Mouse (Mus musculus): Measurements from ENCODE around the gene Fam240a. TPM values are rescaled to one million over a fixed set of nuclear protein-coding genes. Genes with fewer than 3 reads are reported as not detected.

Gene Fam240a
- polyA plus RNA-seq, 1 experiment, result not detected

DNA sequence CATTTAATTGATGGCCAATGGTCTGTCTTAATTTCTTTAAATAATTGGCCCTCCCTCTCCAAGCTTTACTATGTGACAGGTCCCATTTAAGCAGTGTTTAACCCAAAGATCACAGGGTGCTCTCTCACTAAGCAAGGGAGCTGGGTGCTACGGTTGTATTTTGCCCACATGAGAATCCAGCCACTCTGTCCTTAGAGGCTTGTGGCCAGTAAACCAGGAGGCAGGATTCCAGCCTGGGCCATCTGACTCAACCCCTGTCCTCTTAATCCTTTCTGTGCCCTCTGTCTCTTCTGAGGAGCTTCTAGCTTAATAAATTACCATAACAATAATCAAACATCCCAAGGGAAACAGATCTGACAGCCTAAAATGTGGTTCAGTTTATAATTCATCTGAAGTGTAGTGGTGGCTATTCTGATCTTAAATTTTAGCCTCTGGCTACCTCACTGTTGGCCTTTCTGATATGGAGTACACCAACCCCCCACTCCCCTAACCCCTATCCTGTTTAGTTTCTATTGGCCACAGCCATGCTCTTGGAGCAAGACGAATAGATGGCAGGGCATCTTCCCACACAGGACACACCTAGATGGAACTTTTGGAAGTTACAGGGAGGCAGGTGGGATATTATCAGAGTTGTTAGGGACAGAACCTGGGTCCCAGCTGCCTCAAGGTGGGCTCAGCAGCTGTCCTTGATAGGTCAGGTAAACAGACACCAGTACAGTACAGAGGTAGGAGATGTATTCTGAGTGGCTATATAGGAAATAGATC lies 38.2 kb upstream of the Fam240a start:
- Histone ChIP-seq H3ac (ENCODE audit: control insufficient read depth, insufficient read length) (no peak overlapping the region), H3K4me3 (no peak overlapping the region), H3K4me2 (ENCODE audit: low read depth) (no peak overlapping the region), H3K27me3 (ENCODE audit: control insufficient read depth, insufficient read depth, insufficient read length) (peaks cover 28% of the 10 kb centered on the region), H3K36me3 (ENCODE audit: control insufficient read depth, insufficient read depth) (no peaks in the 10 kb centered on the region), H3K79me2 (ENCODE audit: control insufficient read depth, insufficient read depth) (no peaks in the 10 kb centered on the region)
- TF ChIP-seq SRF (IDR thresholded peaks at IDR 0.05; ENCODE audit: control insufficient read depth, insufficient read length, low read depth) (no peak), POLR2AphosphoS2 (IDR thresholded peaks at IDR 0.05; ENCODE audit: insufficient read length, low read depth) (no peak), REST (IDR thresholded peaks at IDR 0.05; ENCODE audit: insufficient read depth, insufficient read length) (no peak), E2F4 (IDR thresholded peaks at IDR 0.05; ENCODE audit: insufficient read depth) (no peak), MAX (IDR thresholded peaks at IDR 0.05; ENCODE audit: low read depth) (no peak), POLR2A (IDR thresholded peaks at IDR 0.05; ENCODE audit: insufficient read length, low read depth) (no peak)

DNA sequence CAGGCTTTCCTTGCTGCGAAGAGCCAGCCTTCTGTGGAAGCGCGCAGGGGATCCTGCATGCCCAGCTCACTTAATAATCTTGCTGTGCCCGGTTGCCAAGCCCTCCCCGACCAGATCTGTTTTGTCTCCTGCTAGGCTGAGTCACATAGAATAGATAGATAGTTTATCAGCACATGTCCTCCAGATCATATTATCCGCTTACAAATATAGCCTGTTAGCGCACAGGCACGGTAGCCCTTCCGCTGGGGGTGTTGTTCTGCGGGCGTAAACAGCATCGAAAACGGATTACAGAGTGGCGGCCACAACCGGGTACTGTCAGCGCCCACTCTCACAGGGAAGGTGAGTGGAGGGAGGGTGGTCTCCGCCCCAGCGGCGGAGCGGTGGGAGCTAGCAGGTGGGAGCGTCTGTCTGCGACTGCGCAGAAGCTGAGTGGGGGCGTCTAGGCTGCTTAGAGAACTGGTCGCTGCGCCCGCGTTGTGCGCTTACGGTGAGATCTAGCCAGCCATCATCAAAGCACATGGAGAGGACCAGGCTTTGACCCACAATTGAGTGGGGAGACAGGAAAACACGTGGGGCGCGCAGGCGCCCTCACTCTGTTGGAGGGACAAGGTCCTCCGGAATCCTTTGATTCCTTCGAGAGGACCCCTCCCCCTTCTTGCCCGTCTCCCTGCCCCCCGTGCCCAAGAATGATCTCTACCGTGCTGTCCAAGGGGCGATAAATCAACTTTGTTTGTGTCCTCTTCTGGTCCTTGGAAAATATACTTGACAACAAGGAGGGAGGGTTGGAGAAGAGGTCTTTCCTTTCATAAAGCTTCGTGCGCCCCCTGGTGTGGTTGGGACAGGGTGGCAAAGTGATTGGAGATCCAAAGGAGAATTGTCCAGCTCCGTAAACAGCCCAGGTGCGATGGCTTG lies 37.1 kb upstream of the Fam240a start:
- Histone ChIP-seq H3ac (ENCODE audit: control insufficient read depth, insufficient read length) (no peak overlapping the region), H3K79me2 (ENCODE audit: control insufficient read depth, insufficient read depth) (no peaks in the 10 kb centered on the region), H3K27me3 (ENCODE audit: control insufficient read depth, insufficient read depth, insufficient read length) (peaks cover 28% of the 10 kb centered on the region), H3K4me2 (ENCODE audit: low read depth) (peak overlapping the region; percentile 69), H3K4me3 (peak overlapping the region; percentile 12), H3K36me3 (ENCODE audit: control insufficient read depth, insufficient read depth) (no peaks in the 10 kb centered on the region)
- TF ChIP-seq POLR2AphosphoS2 (IDR thresholded peaks at IDR 0.05; ENCODE audit: insufficient read length, low read depth) (no peak), MYOD1 (IDR thresholded peaks at IDR 0.05; ENCODE audit: control insufficient read depth in 1 of 3, insufficient read length in 2 of 3, low read depth in 2 of 3) (no peak), CEBPB (IDR thresholded peaks at IDR 0.05; ENCODE audit: insufficient read depth, poor library complexity, severe bottlenecking) (no peak), E2F4 (IDR thresholded peaks at IDR 0.05; ENCODE audit: insufficient read depth) (no peak), USF1 (IDR thresholded peaks at IDR 0.05; ENCODE audit: low read depth) (no peak), MAX (IDR thresholded peaks at IDR 0.05; ENCODE audit: low read depth) (no peak), SRF (IDR thresholded peaks at IDR 0.05; ENCODE audit: control insufficient read depth, insufficient read length, low read depth) (no peak), POLR2A (IDR thresholded peaks at IDR 0.05; ENCODE audit: insufficient read length, low read depth) (no peak), TCF12 (IDR thresholded peaks at IDR 0.05; ENCODE audit: insufficient read depth, poor library complexity, severe bottlenecking) (no peak), MYOG (IDR thresholded peaks at IDR 0.05; ENCODE audit: control insufficient read depth in 1 of 3, insufficient read depth in 1 of 3, insufficient read length in 2 of 3, low read depth in 2 of 3) (no peak), REST (IDR thresholded peaks at IDR 0.05; ENCODE audit: insufficient read depth, insufficient read length) (no peak), TCF3 (IDR thresholded peaks at IDR 0.05; ENCODE audit: insufficient read length, low read depth) (no peak)

DNA sequence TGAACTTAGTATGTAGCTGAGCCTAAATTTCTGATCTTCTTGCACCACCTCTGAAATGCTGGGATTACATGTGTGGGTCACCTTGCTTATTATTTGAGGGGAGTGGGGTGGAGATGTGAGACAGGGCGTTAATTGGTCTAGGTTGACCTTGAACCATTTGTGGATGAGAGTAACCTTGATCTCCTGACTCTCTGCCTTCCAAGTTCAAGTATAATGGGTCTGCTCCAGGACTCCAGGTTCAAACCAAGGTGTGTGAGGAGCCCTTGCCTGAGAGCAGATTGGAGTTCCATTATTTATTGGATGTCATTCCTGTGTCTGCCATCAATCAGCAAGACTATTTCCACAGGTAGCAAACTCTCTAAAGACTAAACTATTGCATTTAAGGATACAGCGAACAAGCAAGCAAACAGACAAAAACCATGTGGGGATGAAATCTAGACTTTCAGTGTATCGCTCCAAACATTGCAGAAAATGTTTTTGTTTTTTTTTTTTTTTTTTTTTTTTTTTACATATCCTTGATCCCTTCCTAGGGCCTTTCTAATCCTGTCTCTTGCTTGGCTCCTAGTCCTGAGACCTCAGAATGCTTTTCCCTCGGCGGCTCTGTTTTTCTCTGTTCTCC lies 36.4 kb upstream of the Fam240a start:
- Histone ChIP-seq H3K27me3 (ENCODE audit: control insufficient read depth, insufficient read depth, insufficient read length) (peaks cover 28% of the 10 kb centered on the region), H3K4me2 (ENCODE audit: low read depth) (peak overlapping the region; percentile 69), H3K4me3 (peak overlapping the region; percentile 12), H3K36me3 (ENCODE audit: control insufficient read depth, insufficient read depth) (no peaks in the 10 kb centered on the region), H3K79me2 (ENCODE audit: control insufficient read depth, insufficient read depth) (no peaks in the 10 kb centered on the region), H3ac (ENCODE audit: control insufficient read depth, insufficient read length) (no peak overlapping the region)
- no peak for TF ChIP-seq POLR2A (IDR thresholded peaks at IDR 0.05; ENCODE audit: insufficient read length, low read depth)
- no peak for TF ChIP-seq POLR2AphosphoS2 (IDR thresholded peaks at IDR 0.05; ENCODE audit: insufficient read length, low read depth)
- TF ChIP-seq MYOD1 (IDR thresholded peaks at IDR 0.05; ENCODE audit: control insufficient read depth in 1 of 3, insufficient read length in 2 of 3, low read depth in 2 of 3), result no peak
- TF ChIP-seq TCF12 (IDR thresholded peaks at IDR 0.05; ENCODE audit: insufficient read depth, poor library complexity, severe bottlenecking), result no peak
- no peak for TF ChIP-seq MYOG (IDR thresholded peaks at IDR 0.05; ENCODE audit: control insufficient read depth in 1 of 3, insufficient read depth in 1 of 3, insufficient read length in 2 of 3, low read depth in 2 of 3)
- TF ChIP-seq TCF3 (IDR thresholded peaks at IDR 0.05; ENCODE audit: insufficient read length, low read depth), result no peak
- TF ChIP-seq MAX (IDR thresholded peaks at IDR 0.05; ENCODE audit: low read depth), result no peak
- TF ChIP-seq CEBPB (IDR thresholded peaks at IDR 0.05; ENCODE audit: insufficient read depth, poor library complexity, severe bottlenecking), result no peak
- no peak for TF ChIP-seq SRF (IDR thresholded peaks at IDR 0.05; ENCODE audit: control insufficient read depth, insufficient read length, low read depth)
- no peak for TF ChIP-seq E2F4 (IDR thresholded peaks at IDR 0.05; ENCODE audit: insufficient read depth)
- TF ChIP-seq USF1 (IDR thresholded peaks at IDR 0.05; ENCODE audit: low read depth), result no peak
- no peak for TF ChIP-seq REST (IDR thresholded peaks at IDR 0.05; ENCODE audit: insufficient read depth, insufficient read length)

DNA sequence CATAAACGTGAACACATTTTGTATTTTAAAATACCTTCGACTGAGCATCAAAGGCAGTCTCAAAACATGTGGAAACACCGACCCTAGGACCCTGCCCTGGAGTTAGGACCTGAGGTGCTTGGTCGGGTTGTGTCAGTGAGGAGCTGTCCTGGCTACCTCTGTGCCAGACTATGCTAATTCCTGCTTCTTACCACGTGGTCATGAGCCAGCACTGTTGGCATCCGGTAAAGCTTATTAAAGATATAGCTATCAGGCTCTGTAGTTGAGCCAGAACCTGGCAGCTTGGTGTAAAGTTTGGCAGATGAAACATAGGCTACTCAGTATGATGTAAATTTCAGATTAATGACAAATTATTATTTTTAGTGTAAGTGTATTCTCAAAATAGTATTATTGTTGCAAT lies 35.7 kb upstream of the Fam240a start:
- H3ac ChIP-seq (ENCODE audit: control insufficient read depth, insufficient read length), result no peak overlapping the region
- peaks cover 28% of the 10 kb centered on the region for H3K27me3 ChIP-seq (ENCODE audit: control insufficient read depth, insufficient read depth, insufficient read length)
- no peak overlapping the region for H3K4me3 ChIP-seq

More for the DNA sequence above, 35.7 kb upstream of the Fam240a start:
- H3K79me2 ChIP-seq (ENCODE audit: control insufficient read depth, insufficient read depth), result no peaks in the 10 kb centered on the region
- no peaks in the 10 kb centered on the region for H3K36me3 ChIP-seq (ENCODE audit: control insufficient read depth, insufficient read depth)
- H3K4me2 ChIP-seq (ENCODE audit: low read depth), result no peak overlapping the region
- TF ChIP-seq USF1 (IDR thresholded peaks at IDR 0.05; ENCODE audit: low read depth) (no peak), TCF3 (IDR thresholded peaks at IDR 0.05; ENCODE audit: insufficient read length, low read depth) (no peak)
